Mouse (Mus musculus): ENCODE results near the gene Tpte. TPM values are rescaled to one million over a fixed set of nuclear protein-coding genes. Genes with fewer than 3 reads are reported as not detected.

Tpte gene
- polyA plus RNA-seq, 1 experiment from 2014 or later, result not detected

GRCm38 (mm10) chr8:22380934-22381333 is 97.7 kb downstream of the Tpte start:
- Histone ChIP-seq H3K9me3 (no peaks in the 10 kb centered on the region), H3K4me1 (replicated peaks) (no peaks in the 10 kb centered on the region), H3K27me3 (no peaks in the 10 kb centered on the region), H3K9ac (no peak overlapping the region), H3K4me2 (no peak overlapping the region), H3K27ac (replicated peaks) (no peak overlapping the region), H3K36me3 (peaks cover 16% of the 10 kb centered on the region; the same call in 1 of the 2 replicates), H3K4me3 (no peak overlapping the region)
- 93% methylated on average over 11 of the region's 11 CpGs for WGBS
- ATAC-seq (ENCODE audit: low FRiP score, low read depth), result no peak

GRCm38 (mm10) chr8:22382824-22383595 is 99.8 kb downstream of the Tpte start:
- H3K4me1 ChIP-seq (replicated peaks), result no peaks in the 10 kb centered on the region
- no peak overlapping the region for H3K4me2 ChIP-seq
- WGBS, result 87% methylated on average over 19 of the region's 19 CpGs
- H3K27me3 ChIP-seq, result no peaks in the 10 kb centered on the region
- no peak overlapping the region for H3K9ac ChIP-seq
- peaks cover 16% of the 10 kb centered on the region; the same call in 1 of the 2 replicates for H3K36me3 ChIP-seq
- H3K27ac ChIP-seq (replicated peaks), result no peak overlapping the region
- H3K4me3 ChIP-seq, result no peak overlapping the region
- no peak for ATAC-seq (ENCODE audit: low FRiP score, low read depth)
- no peaks in the 10 kb centered on the region for H3K9me3 ChIP-seq

DNA sequence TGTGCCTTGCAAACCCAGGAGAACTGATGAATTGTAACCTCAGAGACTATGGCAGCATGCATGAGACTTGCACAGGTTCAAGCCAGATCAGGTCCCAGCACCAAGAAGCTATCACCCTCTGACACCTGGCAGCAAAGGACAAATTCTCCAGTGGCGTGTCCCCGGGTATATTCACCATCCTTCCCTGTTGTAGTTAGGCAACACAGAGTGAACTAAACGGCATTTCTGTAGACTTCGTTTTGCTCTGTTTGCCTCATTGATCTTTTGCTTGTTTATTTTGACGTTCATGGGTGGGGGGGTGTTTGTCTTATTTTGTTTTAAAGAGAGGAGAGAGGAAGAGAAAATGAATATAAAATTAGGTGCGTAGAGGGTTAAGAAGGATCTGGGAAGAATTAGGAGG is 101.9 kb downstream of the Tpte start:
- Histone ChIP-seq H3K36me3 (peaks cover 33% of the 10 kb centered on the region), H3K27me3 (no peaks in the 10 kb centered on the region), H3K9me3 (no peaks in the 10 kb centered on the region), H3K4me3 (no peak overlapping the region), H3K9ac (no peak overlapping the region), H3K4me2 (no peak overlapping the region), H3K27ac (replicated peaks) (no peak overlapping the region), H3K4me1 (replicated peaks) (no peaks in the 10 kb centered on the region)
- WGBS, result 92% methylated on average over 6 of the region's 6 CpGs
- no peak for ATAC-seq (ENCODE audit: low FRiP score, low read depth)

- Histone ChIP-seq H3K4me2 (no peak overlapping the region), H3K36me3 (peaks cover 21% of the 10 kb centered on the region; the same call in 1 of the 2 replicates), H3K9me3 (no peaks in the 10 kb centered on the region), H3K4me1 (replicated peaks) (no peaks in the 10 kb centered on the region), H3K4me3 (no peak overlapping the region), H3K9ac (no peak overlapping the region), H3K27me3 (no peaks in the 10 kb centered on the region), H3K27ac (replicated peaks) (no peak overlapping the region)
- ATAC-seq (ENCODE audit: low FRiP score, low read depth), result no peak
- 80% methylated on average over 10 of the region's 10 CpGs for WGBS
Observed at GRCm38 (mm10) chr8:22389874-22390273, 106.6 kb downstream of the Tpte start.

- H3K4me2 ChIP-seq, result no peak overlapping the region
- 91% methylated on average over 8 of the region's 8 CpGs for WGBS
- H3K36me3 ChIP-seq, result peaks cover 21% of the 10 kb centered on the region; the same call in 1 of the 2 replicates
- H3K9me3 ChIP-seq, result no peaks in the 10 kb centered on the region
- H3K27ac ChIP-seq (replicated peaks), result no peak overlapping the region
- no peak overlapping the region for H3K4me3 ChIP-seq
- no peak overlapping the region for H3K9ac ChIP-seq
- H3K27me3 ChIP-seq, result no peaks in the 10 kb centered on the region
- H3K4me1 ChIP-seq (replicated peaks), result no peaks in the 10 kb centered on the region
- ATAC-seq (ENCODE audit: low FRiP score, low read depth), result no peak
Observed at GRCm38 (mm10) chr8:22390766-22391463, 107.7 kb downstream of the Tpte start.

GRCm38 (mm10) chr8:22394471-22394870 is 111.2 kb downstream of the Tpte start:
- no peaks in the 10 kb centered on the region for H3K9me3 ChIP-seq
- H3K4me1 ChIP-seq (replicated peaks), result peaks cover 4% of the 10 kb centered on the region
- H3K4me3 ChIP-seq, result no peak overlapping the region
- ATAC-seq (ENCODE audit: low FRiP score, low read depth), result no peak
- 92% methylated on average over 4 of the region's 4 CpGs for WGBS
- H3K27ac ChIP-seq (replicated peaks), result no peak overlapping the region
- no peak overlapping the region for H3K9ac ChIP-seq
- H3K4me2 ChIP-seq, result no peak overlapping the region
- no peaks in the 10 kb centered on the region for H3K27me3 ChIP-seq
- peaks cover 4% of the 10 kb centered on the region; the same call in 1 of the 2 replicates for H3K36me3 ChIP-seq

DNA sequence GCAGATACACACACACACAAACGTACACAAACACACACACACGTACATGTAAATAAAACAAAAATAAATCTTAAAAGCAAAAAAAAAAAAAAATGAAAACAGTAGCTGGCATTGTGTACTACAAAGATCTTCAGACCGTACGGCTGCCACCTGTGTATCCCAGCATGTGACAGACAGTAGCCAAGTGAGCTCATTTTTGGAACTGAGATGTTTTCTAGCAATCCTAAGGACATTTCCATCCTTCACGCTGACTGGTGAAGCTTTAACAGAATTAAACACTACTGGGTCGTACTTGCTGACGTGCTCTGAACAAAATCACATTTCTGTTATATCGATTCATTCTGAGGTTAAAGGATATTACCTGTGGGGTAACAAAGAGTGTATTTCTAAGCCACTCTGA is 112.0 kb downstream of the Tpte start:
- Histone ChIP-seq H3K9ac (no peak overlapping the region), H3K4me2 (no peak overlapping the region), H3K4me3 (no peak overlapping the region), H3K4me1 (replicated peaks) (peaks cover 4% of the 10 kb centered on the region), H3K27ac (replicated peaks) (no peak overlapping the region), H3K27me3 (no peaks in the 10 kb centered on the region), H3K36me3 (no peaks in the 10 kb centered on the region), H3K9me3 (no peaks in the 10 kb centered on the region)
- ATAC-seq (ENCODE audit: low FRiP score, low read depth), result no peak
- WGBS, result 93% methylated on average over 8 of the region's 8 CpGs

DNA sequence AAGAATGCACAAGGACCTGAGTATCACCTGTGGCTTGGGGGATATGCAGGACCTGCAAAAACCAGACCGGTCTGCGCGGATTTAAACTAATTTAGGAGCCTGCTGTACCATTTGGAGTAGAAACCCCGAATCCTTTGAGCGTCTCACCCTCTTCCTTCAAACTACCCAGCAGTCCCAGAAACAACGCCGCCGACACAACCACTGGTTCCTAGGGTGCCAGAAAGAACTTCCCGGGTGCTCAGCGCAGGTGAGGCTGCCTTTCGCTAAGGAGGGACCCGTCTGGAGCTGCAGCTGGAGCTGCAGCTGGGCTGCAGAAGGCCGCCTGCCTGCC is 114.5 kb downstream of the Tpte start:
- H3K27ac ChIP-seq (replicated peaks), result peak overlapping the region; percentile 90
- peak overlapping the region; percentile 82 for H3K4me2 ChIP-seq
- 0 out of 2 replicates have a peak, but pooled peaks have one; percentile 9 for ATAC-seq (ENCODE audit: low FRiP score, low read depth)
- H3K9me3 ChIP-seq, result no peaks in the 10 kb centered on the region
- peaks cover 4% of the 10 kb centered on the region for H3K4me1 ChIP-seq (replicated peaks)
- under 1% methylated on average over 13 of the region's 13 CpGs for WGBS
- no peaks in the 10 kb centered on the region for H3K36me3 ChIP-seq
- peak overlapping the region; percentile 92 for H3K4me3 ChIP-seq
- H3K27me3 ChIP-seq, result no peaks in the 10 kb centered on the region
- H3K9ac ChIP-seq, result peak overlapping the region; percentile 83

DNA sequence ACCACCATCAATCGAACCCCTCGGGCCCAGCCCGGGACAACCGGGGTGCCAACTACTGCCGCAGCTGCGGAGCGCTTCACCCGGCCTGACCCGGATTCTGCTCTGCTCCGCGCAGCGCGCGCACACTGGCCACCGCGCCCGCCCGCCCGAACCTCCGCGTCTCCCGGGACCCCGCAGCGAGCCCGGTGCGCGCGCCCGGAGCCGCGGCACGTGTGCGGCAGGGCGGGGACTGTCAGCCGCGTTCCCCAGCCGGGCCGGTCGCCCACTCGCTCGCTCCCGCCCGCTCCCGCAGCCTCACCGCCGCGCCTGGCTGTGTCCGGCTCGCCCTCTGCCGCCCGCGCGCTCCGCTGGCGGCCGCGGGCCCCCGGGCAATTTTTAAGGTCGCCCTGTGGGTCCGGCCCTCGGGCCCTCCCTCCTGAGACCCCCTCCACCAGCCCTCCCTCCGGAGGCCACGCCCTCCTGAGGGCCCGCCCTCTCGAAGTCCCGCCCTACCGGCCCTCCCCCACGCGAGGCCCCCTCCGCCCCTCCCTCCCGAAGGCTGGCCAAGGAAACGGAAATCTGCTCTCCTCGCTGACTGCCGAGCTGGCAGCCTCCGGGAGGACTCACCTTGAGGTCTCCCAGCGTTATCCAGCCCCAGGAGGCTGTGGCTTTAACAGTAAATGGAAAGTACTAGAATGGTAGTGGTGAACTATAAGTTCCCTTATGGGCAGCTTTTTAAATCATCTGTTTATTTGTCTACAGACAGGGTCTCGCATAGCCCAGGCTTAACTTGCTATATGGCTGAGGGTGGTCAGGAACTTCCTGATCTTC is 115.1 kb downstream of the Tpte start, which contains the start of gene Slc25a15:
Slc25a15 (minus strand) TSS at position 456 of the 810 bp plus-strand sequence.
- Histone ChIP-seq H3K9me3 (no peaks in the 10 kb centered on the region), H3K27me3 (no peaks in the 10 kb centered on the region), H3K9ac (peak within 1 kb of the TSS; percentile 83), H3K4me1 (replicated peaks) (peaks cover 4% of the 10 kb centered on the region), H3K27ac (replicated peaks) (peak within 1 kb of the TSS; percentile 90), H3K4me3 (peak within 1 kb of the TSS; percentile 92), H3K36me3 (no peaks in the 10 kb centered on the region), H3K4me2 (peak within 1 kb of the TSS; percentile 82)
- ATAC-seq (ENCODE audit: low FRiP score, low read depth), result peak; percentile 94
- under 1% methylated on average over 76 of the region's 77 CpGs for WGBS

GRCm38 (mm10) chr8:22399285-22399880 is 116.1 kb downstream of the Tpte start:
- H3K4me2 ChIP-seq, result peak overlapping the region; percentile 82
- no peaks in the 10 kb centered on the region for H3K27me3 ChIP-seq
- H3K4me1 ChIP-seq (replicated peaks), result peaks cover 4% of the 10 kb centered on the region
- WGBS, result 90% methylated on average over 8 of the region's 8 CpGs
- peak overlapping the region; percentile 92 for H3K4me3 ChIP-seq
- H3K36me3 ChIP-seq, result no peaks in the 10 kb centered on the region
- no peaks in the 10 kb centered on the region for H3K9me3 ChIP-seq
- H3K27ac ChIP-seq (replicated peaks), result peak overlapping the region; percentile 90; the same call in 1 of the 2 replicates
- H3K9ac ChIP-seq, result no peak overlapping the region; the same call in 1 of the 2 replicates
- ATAC-seq (ENCODE audit: low FRiP score, low read depth), result no peak

- H3K4me3 ChIP-seq, result no peak overlapping the region
- H3K9me3 ChIP-seq, result no peaks in the 10 kb centered on the region
- 85% methylated on average over 4 of the region's 4 CpGs for WGBS
- no peak for ATAC-seq (ENCODE audit: low FRiP score, low read depth)
- no peaks in the 10 kb centered on the region for H3K36me3 ChIP-seq
- H3K27ac ChIP-seq (replicated peaks), result no peak overlapping the region
- H3K9ac ChIP-seq, result no peak overlapping the region
- no peak overlapping the region for H3K4me2 ChIP-seq
- H3K27me3 ChIP-seq, result no peaks in the 10 kb centered on the region
- peaks cover 4% of the 10 kb centered on the region for H3K4me1 ChIP-seq (replicated peaks)
Observed at GRCm38 (mm10) chr8:22400593-22400992, 117.4 kb downstream of the Tpte start.

Measured in hindbrain, embryonic 15.5 days (tissue).